Mouse (Mus musculus) thymus, adult 2 months (tissue): Measurements from ENCODE around the gene Limk2. TPM values are rescaled to one million over a fixed set of nuclear protein-coding genes. Genes with fewer than 3 reads are reported as not detected.
A peak's percentile ranks its signal among the peaks of the same experiment; 100 is the strongest.

Experiments used
- DNase-seq: peaks from one replicate; pipeline ENCODE4 v3.0.0; 2021
- H3K27ac ChIP-seq: fragments of 200-500 bp; 2 replicates; pipeline ENCODE4 v1.5.1; 2012; ENCODE audit warnings: low read length, control low read depth; ENCODE audit not compliant: control insufficient read depth, insufficient read depth
- H3K27me3 ChIP-seq: fragments of 200-500 bp; 2 replicates; pipeline ENCODE4 v1.6.1; 2012; ENCODE audit warnings: mild to moderate bottlenecking, low read length, moderate library complexity, mixed read lengths; ENCODE audit not compliant: control insufficient read depth, insufficient read depth
- H3K36me3 ChIP-seq: fragments of 200-500 bp; 2 replicates; pipeline ENCODE4 v1.6.1; 2012; ENCODE audit warnings: mild to moderate bottlenecking, low read length, moderate library complexity; ENCODE audit not compliant: control insufficient read depth, insufficient read depth
- H3K4me1 ChIP-seq: fragments of 200-500 bp; replicated peaks from 2 replicates; pipeline ENCODE4 v1.6.1; 2012; ENCODE audit warnings: low read length; ENCODE audit not compliant: control insufficient read depth, insufficient read depth
- H3K4me3 ChIP-seq: fragments of 200-500 bp; 2 replicates; pipeline ENCODE4 v1.5.1; 2012; ENCODE audit warnings: mild to moderate bottlenecking, low read length, control low read depth, moderate library complexity; ENCODE audit not compliant: control insufficient read depth, insufficient read depth
- CTCF ChIP-seq: fragments of 200-500 bp; IDR thresholded peaks from 2 replicates; pipeline ENCODE4 v1.5.1; 2012; ENCODE audit warnings: mild to moderate bottlenecking, control low read depth, low read length, moderate library complexity, borderline replicate concordance; ENCODE audit not compliant: control insufficient read depth, poor library complexity, insufficient read depth; ENCODE audit errors: extremely low read depth
- POLR2A ChIP-seq: fragments of 200-500 bp; IDR thresholded peaks from 2 replicates; pipeline ENCODE4 v1.6.1; 2012; ENCODE audit warnings: mild to moderate bottlenecking, low read length, control low read depth, moderate library complexity; ENCODE audit not compliant: control insufficient read depth, poor library complexity, insufficient read depth; ENCODE audit errors: extremely low read depth
- WGBS: fragments of 180-500 bp; shearing (Covaris S2); methylation state at CpG from one replicate; pipeline ENCODE4 v1.1.7; 2018; 5-methylcytosine and 5-hydroxymethylcytosine counted together
- polyA plus RNA-seq: library from polyadenylated mRNA; depleted of rRNA; stranded (reverse); fragments of >200 nt; gene quantifications from 2 replicates; pipeline ENCODE4 v1.2.3, GENCODE M21; 2012

The Limk2 gene
- polyA plus RNA-seq, 1 experiment, result 185 TPM

DNA sequence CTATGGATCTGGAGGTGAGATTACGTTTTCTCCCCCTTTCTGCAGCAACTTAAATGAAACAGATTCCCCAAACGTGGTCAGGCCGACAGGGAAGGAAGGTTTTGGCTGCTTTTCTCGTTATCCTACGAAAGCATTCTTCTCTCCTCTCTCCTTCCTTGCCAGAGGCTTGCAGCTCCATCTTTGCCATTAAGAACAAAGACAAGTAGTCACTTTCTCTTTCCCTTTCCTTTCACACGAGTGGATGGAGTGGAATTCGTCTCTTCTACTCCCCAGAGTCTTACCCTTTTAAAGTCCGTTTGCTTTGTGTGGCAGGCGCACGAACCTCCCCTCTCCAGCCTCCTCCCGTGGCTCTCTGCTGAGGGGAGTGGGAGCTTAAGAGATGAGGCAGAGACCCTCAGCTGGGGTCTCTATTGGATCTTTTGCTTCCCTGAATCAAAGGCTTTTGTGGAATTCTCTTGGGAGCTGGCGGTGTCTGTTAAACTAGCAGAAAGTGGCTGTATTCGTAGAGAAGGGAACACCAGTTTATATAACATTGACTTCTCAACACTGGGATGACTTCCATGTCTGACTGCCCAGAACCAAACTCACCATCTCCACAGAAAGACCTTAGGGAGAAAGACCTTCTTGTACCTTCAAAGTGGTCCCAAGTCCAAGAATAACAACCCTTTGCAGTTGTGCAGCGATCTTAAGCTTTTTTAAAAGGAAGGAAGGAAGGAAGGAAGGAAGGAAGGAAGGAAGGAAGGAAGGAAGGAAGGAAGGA lies 77.8 kb downstream of the Limk2 start:
- peak; percentile 37 for DNase-seq
- Histone ChIP-seq H3K4me3 (peak overlapping the region; percentile 82), H3K27ac (peak overlapping the region; percentile 93), H3K36me3 (peaks cover 11% of the 10 kb centered on the region; the same call in 1 of the 2 replicates), H3K27me3 (no peaks in the 10 kb centered on the region), H3K4me1 (peaks cover 36% of the 10 kb centered on the region)
- TF ChIP-seq POLR2A, result no peak
- no peak for TF ChIP-seq CTCF
- WGBS, result under 1% methylated on average over 14 of the region's 14 CpGs

DNA sequence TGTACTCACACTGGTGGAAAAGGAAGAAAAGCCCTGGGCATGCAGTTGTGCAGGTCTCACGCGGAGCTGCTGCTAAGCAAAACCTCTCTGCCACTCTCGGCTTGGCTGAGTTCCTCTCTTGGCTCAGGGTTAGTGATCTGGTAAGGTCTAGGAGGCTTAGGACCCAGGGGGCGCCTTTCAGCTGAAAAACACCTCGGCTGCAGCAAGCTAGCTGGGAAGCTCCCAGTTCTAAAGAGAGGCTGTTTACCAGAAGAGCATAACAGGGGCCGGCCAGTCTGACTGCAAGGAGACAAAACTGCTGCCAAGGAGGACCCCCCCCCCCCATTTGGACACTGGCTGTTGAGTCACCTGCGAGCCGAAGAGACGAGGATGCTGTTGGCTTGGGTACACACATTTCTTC lies 78.4 kb downstream of the Limk2 start:
- Histone ChIP-seq H3K27me3 (no peaks in the 10 kb centered on the region), H3K36me3 (peaks cover 11% of the 10 kb centered on the region; the same call in 1 of the 2 replicates), H3K4me1 (peaks cover 34% of the 10 kb centered on the region), H3K27ac (peak overlapping the region; percentile 93), H3K4me3 (peak overlapping the region; percentile 82)
- peak; percentile 51; the same call in 1 of the 2 replicates for TF ChIP-seq POLR2A
- TF ChIP-seq CTCF, result no peak
- DNase-seq, result peak; percentile 90
- 0% methylated on average over 9 of the region's 9 CpGs for WGBS

DNA sequence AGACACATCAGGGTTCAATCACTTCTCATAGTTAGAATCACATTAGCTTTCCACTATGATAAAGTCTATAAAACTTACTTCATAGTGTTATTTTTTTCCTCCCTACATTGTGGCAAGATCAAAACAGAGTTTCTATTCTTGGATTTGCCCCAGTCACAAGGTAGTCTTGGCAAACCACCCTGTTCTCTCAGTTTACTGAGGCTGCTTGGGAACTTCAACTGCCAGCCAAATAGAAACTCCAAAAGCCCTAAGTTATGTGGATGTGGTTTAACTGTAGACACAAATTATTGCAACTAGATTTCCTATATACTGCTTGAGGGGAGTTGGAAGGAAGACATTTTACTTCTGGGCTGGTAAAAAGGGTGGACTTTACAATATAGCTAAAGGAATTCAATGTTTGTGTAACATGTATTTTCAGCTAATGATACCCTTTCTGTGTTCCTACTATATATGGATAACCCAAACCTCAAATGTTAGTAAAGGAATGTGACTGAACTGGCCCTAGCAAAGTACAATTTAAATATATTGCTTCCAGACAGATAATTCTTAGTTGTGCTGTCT lies 79.0 kb downstream of the Limk2 start, which contains the start of gene Pik3ip1:
Gene Pik3ip1 (plus strand): TSS at position 511 of the 561 bp plus-strand sequence.
- peak within 1 kb of the TSS; percentile 82 for H3K4me3 ChIP-seq
- H3K36me3 ChIP-seq, result peaks cover 11% of the 10 kb centered on the region; the same call in 1 of the 2 replicates
- peak within 1 kb of the TSS; percentile 93 for H3K27ac ChIP-seq
- no peak for TF ChIP-seq POLR2A
- TF ChIP-seq CTCF, result no peak
- peaks cover 28% of the 10 kb centered on the region for H3K4me1 ChIP-seq
- DNase-seq, result no peak
- H3K27me3 ChIP-seq, result no peaks in the 10 kb centered on the region

DNA sequence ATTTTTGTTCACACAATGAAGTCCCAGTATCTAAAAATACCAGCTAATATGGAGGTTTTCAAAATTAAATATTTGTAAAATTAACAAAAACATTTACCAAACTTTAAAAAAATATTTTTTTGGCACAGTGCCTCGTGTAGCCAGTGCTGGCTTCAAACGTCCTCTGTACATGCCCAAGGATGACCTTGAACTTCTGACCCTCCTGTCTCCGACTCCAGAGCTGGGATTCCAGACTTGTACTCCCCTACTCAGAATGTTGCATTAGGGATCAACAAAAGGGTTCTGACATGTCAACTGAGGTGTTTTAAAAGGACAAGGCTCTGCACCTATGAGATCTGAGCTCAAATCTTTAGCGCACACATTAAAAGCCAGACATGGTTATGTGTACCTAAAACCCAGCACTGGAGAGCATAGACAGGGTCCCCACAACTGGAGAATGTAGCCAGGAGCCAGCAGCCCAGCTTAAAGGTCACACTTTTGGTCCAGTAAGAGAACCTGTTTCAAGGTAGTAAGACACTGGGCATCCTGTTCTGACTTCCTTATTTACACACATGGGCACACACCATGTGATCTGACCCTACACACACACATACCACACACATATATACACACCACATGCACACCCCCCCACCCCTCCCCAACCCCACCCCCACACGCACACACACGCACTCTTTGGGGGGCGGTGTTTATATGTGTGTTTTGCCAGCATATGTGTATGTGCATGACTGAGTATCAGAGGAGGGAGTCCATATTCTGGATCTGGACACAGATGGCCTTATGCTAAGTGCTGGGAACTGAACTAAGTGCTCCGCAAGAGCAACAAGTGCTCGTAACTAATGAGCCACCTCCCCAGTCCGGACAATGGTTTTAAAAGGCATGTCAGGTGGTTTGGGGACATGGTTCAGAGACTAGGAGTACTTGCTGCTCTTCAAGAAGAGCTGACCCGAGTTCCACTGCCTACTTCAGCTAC lies 79.9 kb downstream of the Limk2 start:
- DNase-seq, result no peak
- 56% methylated on average over 11 of the region's 11 CpGs for WGBS
- Histone ChIP-seq H3K4me1 (peaks cover 20% of the 10 kb centered on the region), H3K36me3 (peaks cover 10% of the 10 kb centered on the region; the same call in 1 of the 2 replicates), H3K27me3 (no peaks in the 10 kb centered on the region), H3K27ac (peak overlapping the region; percentile 84), H3K4me3 (no peak overlapping the region)
- TF ChIP-seq POLR2A (no peak), CTCF (no peak)

DNA sequence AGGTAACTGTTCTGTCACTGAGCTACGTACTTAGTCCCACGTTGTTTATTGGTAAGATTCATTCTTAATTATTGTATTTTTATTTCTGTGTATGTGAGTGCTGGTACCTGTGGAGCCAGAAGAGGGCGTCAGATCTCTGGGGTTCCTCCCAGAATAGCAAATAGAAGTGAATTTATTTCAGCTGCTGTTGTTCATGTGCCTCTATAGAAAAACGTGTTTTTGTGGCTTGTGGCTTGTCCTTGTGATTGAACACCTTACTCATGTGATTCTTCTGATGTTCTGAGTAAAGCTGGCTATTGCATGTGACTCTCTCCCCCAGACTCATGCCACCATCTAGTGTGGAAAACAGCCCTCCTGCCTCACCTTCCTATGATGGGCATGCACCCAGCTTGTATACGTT lies 80.7 kb downstream of the Limk2 start:
- Histone ChIP-seq H3K27me3 (no peaks in the 10 kb centered on the region), H3K36me3 (peaks cover 2% of the 10 kb centered on the region; the same call in 1 of the 2 replicates), H3K27ac (no peak overlapping the region), H3K4me1 (peaks cover 16% of the 10 kb centered on the region), H3K4me3 (no peak overlapping the region)
- 58% methylated on average over 5 of the region's 5 CpGs for WGBS
- peak; percentile 55 for DNase-seq
- TF ChIP-seq POLR2A (no peak), CTCF (no peak)

DNA sequence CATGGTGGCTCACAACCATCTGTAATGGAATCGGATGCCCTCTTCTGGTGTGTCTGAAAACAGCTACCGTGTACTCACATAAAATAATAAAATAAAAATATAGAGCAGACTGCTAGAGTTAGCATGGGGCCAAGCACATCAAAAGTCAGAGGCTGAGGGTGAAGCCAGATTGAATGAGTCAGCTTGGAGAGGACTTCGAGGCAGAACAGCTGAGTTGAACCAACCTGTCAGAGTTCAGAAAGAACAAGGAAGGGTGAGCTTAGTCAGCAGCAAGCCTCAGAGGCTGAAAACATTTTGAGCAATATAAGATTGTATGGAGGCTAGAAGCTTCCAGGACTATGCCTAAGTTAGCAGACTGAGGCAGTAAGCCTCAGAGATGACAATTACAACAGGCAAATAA lies 90.7 kb downstream of the Limk2 start:
- no peak overlapping the region for H3K4me3 ChIP-seq
- H3K27me3 ChIP-seq, result no peaks in the 10 kb centered on the region
- TF ChIP-seq POLR2A (no peak), CTCF (no peak)
- H3K27ac ChIP-seq, result no peak overlapping the region
- no peaks in the 10 kb centered on the region for H3K36me3 ChIP-seq
- no peak for DNase-seq
- 76% methylated on average over 3 of the region's 3 CpGs for WGBS
- peaks cover 12% of the 10 kb centered on the region for H3K4me1 ChIP-seq
